Mouse (Mus musculus) myocyte (in vitro differentiated cells): Measurements from ENCODE around the gene Slc35d1.

Source experiments
- CEBPB ChIP-seq: IDR thresholded peaks from 2 replicates; pipeline ENCODE4 v1.6.1; 2011; ENCODE audit warnings: mild to moderate bottlenecking, moderate library complexity; ENCODE audit not compliant: poor library complexity, insufficient read depth, severe bottlenecking
- E2F4 ChIP-seq: IDR thresholded peaks from one replicate; pipeline ENCODE4 v1.6.1; 2011; ENCODE audit warnings: mild to moderate bottlenecking, control low read depth, moderate library complexity; ENCODE audit not compliant: insufficient read depth
- MAX ChIP-seq: IDR thresholded peaks from one replicate; pipeline ENCODE4 v1.6.1; 2011; ENCODE audit warnings: low read depth, mild to moderate bottlenecking, control low read depth
- MYOD1 ChIP-seq, 3 experiments: IDR thresholded peaks; one replicate each; pipeline ENCODE4 v1.6.1; 2011; ENCODE audit warnings: control low read depth in 2 of 3, low read depth in 2 of 3, mild to moderate bottlenecking in 2 of 3, moderate library complexity in 1 of 3; ENCODE audit not compliant: insufficient read length in 2 of 3, control insufficient read depth in 1 of 3
- MYOG ChIP-seq, 3 experiments: IDR thresholded peaks; one replicate each; pipeline ENCODE4 v1.6.1; 2011; ENCODE audit warnings: control low read depth in 2 of 3, low read depth in 2 of 3, mild to moderate bottlenecking in 2 of 3; ENCODE audit not compliant: insufficient read length in 2 of 3, control insufficient read depth in 1 of 3, insufficient read depth in 1 of 3
- POLR2A ChIP-seq: IDR thresholded peaks from one replicate; pipeline ENCODE4 v1.6.1; 2011; ENCODE audit warnings: low read depth, mild to moderate bottlenecking, control low read depth, moderate library complexity; ENCODE audit not compliant: insufficient read length
- POLR2AphosphoS2 ChIP-seq: IDR thresholded peaks from one replicate; pipeline ENCODE4 v1.6.1; 2011; ENCODE audit warnings: low read depth, control low read depth; ENCODE audit not compliant: insufficient read length
- REST ChIP-seq: IDR thresholded peaks from one replicate; pipeline ENCODE4 v1.6.1; 2011; ENCODE audit warnings: mild to moderate bottlenecking, control low read depth, moderate library complexity; ENCODE audit not compliant: insufficient read depth, insufficient read length
- SRF ChIP-seq: IDR thresholded peaks from one replicate; pipeline ENCODE4 v1.6.1; 2011; ENCODE audit warnings: low read depth; ENCODE audit not compliant: control insufficient read depth, insufficient read length
- TCF12 ChIP-seq: IDR thresholded peaks from one replicate; pipeline ENCODE4 v1.6.1; 2011; ENCODE audit warnings: mild to moderate bottlenecking, control low read depth; ENCODE audit not compliant: poor library complexity, insufficient read depth, severe bottlenecking
- USF1 ChIP-seq: IDR thresholded peaks from one replicate; pipeline ENCODE4 v1.6.1; 2011; ENCODE audit warnings: low read depth, mild to moderate bottlenecking, control low read depth, moderate library complexity

GRCm38 (mm10) chr4:103213859-103214497 is 986 bp downstream of the Slc35d1 start:
- no peak for TF ChIP-seq USF1
- no peak for TF ChIP-seq TCF12
- TF ChIP-seq POLR2A = no peak
- no peak for TF ChIP-seq CEBPB
- TF ChIP-seq MYOG (IDR thresholded peaks at IDR 0.05; ENCODE audit: control insufficient read depth in 1 of 3, insufficient read depth in 1 of 3, insufficient read length in 2 of 3, low read depth in 2 of 3) = no peak
- no peak for TF ChIP-seq POLR2AphosphoS2
- no peak for TF ChIP-seq E2F4
- no peak for TF ChIP-seq MYOD1 (IDR thresholded peaks at IDR 0.05; ENCODE audit: control insufficient read depth in 1 of 3, insufficient read length in 2 of 3, low read depth in 2 of 3)
- TF ChIP-seq REST = no peak
- TF ChIP-seq MAX = no peak
- no peak for TF ChIP-seq SRF
